Mouse (Mus musculus) heart, adult 2 months (tissue): ENCODE results near the gene Selenom.

ENCODE experiments used
- CTCF ChIP-seq: fragments of 200-600 bp; IDR thresholded peaks from 2 replicates; pipeline ENCODE4 v1.8.1; 2022; ENCODE audit warnings: antibody characterized with exemption, mild to moderate bottlenecking, moderate library complexity
- EP300 ChIP-seq: fragments of 200-500 bp; IDR thresholded peaks from 2 replicates; pipeline ENCODE4 v1.6.1; 2011; ENCODE audit warnings: low read depth, low read length, control low read depth; ENCODE audit not compliant: insufficient read depth
- POLR2A ChIP-seq: fragments of 200-500 bp; IDR thresholded peaks from 2 replicates; pipeline ENCODE4 v1.6.1; 2011; ENCODE audit warnings: mild to moderate bottlenecking, low read depth, low read length, control low read depth; ENCODE audit not compliant: insufficient read depth

- TF ChIP-seq POLR2A (no peak), CTCF (peak; percentile 57), EP300 (no peak)
Measured at GRCm38 (mm10) chr11:3531634-3532033, 17.1 kb downstream of the Selenom start.
